Mouse (Mus musculus) cerebellum, postnatal 4 days (tissue): Measurements from ENCODE around the gene Gm2056.
"Not testable (repeated sequence)": the region's sequence is repeated elsewhere in the genome, so short reads cannot be mapped to it uniquely, and the experiment has no call there.

Experiments
- DNase-seq, 2 experiments: peaks; one replicate each; pipeline ENCODE4 v3.0.0; 2022; ENCODE audit warnings: low spot score in 2 of 2, mixed read lengths in 1 of 2

The Gm2056 gene

DNA sequence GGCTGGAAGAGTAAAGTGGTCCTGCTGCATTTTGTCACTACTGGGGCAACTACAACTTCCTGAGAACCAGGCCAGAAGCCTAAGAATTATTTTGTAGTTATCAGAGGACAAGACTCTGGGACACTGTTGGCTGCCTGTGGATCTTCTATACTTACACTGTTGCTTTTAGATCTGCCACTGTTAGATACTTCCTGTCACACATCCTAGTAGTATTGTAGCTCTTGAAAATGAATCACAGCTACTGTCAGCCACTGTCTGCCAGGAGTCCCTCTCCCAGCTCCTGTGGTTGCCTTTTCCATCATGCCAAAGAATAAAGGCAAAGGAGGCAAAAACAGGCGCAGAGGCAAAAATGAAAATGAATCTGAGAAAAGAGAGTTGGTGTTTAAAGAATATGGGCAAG lies at the start of gene Gm2056:
Gene Gm2056 (plus strand): TSS at position 301 of the 400 bp plus-strand sequence.
- not testable (repeated sequence) for DNase-seq

DNA sequence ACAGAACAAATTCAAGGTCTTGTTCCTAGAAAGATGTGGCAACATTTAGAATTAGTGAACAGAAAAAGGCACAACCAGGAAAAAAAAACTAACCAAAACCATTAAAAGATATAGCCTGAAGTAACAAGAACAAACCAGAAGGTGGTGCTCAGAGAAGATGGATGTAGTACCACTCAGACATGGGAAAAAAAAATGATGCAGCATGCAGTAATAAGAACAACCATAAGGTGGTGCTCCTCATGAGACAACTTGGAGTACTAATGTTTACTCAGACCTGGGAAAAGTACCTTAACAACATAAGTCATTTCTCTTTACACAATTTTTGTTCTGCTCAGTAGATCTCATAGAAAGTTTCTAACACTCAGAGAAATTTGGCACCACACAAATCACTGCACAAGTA lies 42.8 kb upstream of the Gm2056 start:
- not testable (repeated sequence) for DNase-seq

DNA sequence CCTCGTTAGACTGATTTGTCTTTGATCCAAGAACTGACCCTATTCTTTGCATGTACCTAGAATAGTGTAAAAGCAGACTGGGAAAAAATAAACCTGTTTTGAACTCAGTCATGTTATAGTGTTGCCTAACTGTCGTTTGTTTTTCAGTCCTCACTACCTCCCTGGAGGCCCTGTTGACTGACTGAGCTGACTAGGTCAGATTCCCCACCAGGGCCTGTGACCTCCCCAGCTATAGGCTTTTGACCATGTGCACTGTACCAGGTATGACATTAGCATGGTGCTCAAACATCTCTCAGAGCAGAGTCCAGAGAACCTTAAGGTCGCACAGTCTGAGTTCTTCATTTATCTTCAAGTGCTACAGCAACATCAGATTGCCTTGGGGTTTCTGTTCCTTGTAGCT lies 22.7 kb upstream of the Gm2056 start:
- DNase-seq, result not testable (repeated sequence)

GRCm38 (mm10) chr12:88011548-88011947 lies 15.3 kb upstream of the Gm2056 start, which contains the start of gene Gm2075:
TSS of gene Gm2075 (plus strand) at chr12:88011848.
- DNase-seq, result not testable (repeated sequence)

- not testable (repeated sequence) for DNase-seq
Observed at GRCm38 (mm10) chr12:88018671-88019070, 8.1 kb upstream of the Gm2056 start, which contains the start of gene Gm6803. TSS of gene Gm6803 (minus strand) at chr12:88018771.

GRCm38 (mm10) chr12:88032250-88032649 lies 5.4 kb downstream of the Gm2056 start:
- not testable (repeated sequence) for DNase-seq

DNA sequence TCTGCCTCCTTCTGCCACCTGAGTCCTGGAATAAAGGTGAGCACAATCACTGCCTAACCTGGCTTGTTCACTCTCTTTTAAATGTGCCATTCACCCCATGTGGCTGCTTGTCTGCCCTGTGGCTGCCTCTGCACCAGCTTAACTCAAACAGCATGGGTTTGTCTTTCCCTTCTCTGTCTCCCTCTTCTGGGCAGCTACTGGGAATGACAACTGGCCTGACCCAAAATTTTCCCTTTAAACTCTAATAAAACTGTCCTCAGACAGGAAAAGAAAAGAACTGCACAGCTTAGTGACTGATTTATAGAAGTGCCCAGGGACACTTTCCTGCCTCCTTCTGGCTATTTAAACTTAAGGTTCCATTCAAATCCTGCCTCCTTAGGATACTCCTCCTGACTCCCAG lies 12.3 kb downstream of the Gm2056 start:
- DNase-seq, result not testable (repeated sequence)

DNA sequence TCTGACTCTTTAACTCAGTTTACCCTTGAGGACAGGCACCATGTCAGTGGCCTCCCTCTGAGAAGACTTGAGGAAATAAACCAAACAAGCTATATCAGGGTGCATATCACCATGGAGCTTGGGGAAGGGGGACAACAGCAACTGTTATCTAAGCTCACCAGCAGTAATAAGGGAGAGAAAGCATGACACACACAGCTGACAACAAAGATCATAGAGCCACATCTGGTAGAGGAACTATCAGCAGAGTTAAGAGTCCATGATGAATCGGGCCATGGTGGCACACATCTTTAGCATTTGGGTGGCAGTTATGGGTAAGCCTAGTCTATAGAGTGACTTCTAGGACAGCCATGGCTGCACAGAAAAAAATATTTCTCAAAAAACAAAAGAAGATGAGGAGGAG lies 12.9 kb downstream of the Gm2056 start:
- DNase-seq, result not testable (repeated sequence)

GRCm38 (mm10) chr12:88045226-88045625 lies 18.4 kb downstream of the Gm2056 start:
- DNase-seq, result not testable (repeated sequence)
